Mouse (Mus musculus) liver, postnatal 0 days (tissue): Measurements from ENCODE around the gene Spata5.

ENCODE experiments used
- CTCF ChIP-seq: sonication (generic); IDR thresholded peaks from 2 replicates; pipeline ENCODE4 v1.5.1; 2016; ENCODE audit warnings: antibody characterized with exemption, low read depth
- EP300 ChIP-seq: IDR thresholded peaks from 2 replicates; pipeline ENCODE4 v1.6.1; 2016; ENCODE audit warnings: antibody characterized with exemption, low read depth, mild to moderate bottlenecking

GRCm38 (mm10) chr3:37420641-37421040 lies 945 bp downstream of the Spata5 start:
- TF ChIP-seq EP300 (no peak), CTCF (no peak)
